Mouse (Mus musculus): ENCODE measurements around the gene Dchs1. TPM values are rescaled to one million over a fixed set of nuclear protein-coding genes. Genes with fewer than 3 reads are reported as not detected.
A peak's percentile ranks its signal among the peaks of the same experiment; 100 is the strongest.

The Dchs1 gene
- 22.8 and 25.5 TPM in 2 replicates for polyA plus RNA-seq (2014; fragmentation: Nextera tagmentation; extraction: Ambion mirVana)

- H3K27ac ChIP-seq (replicated peaks; ENCODE audit: low read depth, low read length) = peak within 1 kb of the TSS; percentile 76
- H3K36me3 ChIP-seq (ENCODE audit: control insufficient read depth, insufficient read depth, low read length) = no peaks in the 10 kb centered on the region; the same call in 1 of the 2 replicates
- peak within 1 kb of the TSS; percentile 93 for H3K9ac ChIP-seq (ENCODE audit: low read length)
- H3K4me2 ChIP-seq (ENCODE audit: low read depth, severe bottlenecking) = peak within 1 kb of the TSS; percentile 70
- no peaks in the 10 kb centered on the region for H3K9me3 ChIP-seq (ENCODE audit: control insufficient read depth, low read length)
- DNase-seq (ENCODE audit: low spot score) = peak; percentile 72
- H3K4me1 ChIP-seq (ENCODE audit: control insufficient read depth, insufficient read depth, low read length) = peaks cover 20% of the 10 kb centered on the region
- under 1% methylated on average over 59 of the region's 97 CpGs for WGBS
- ATAC-seq (ENCODE audit: insufficient number of reproducible peaks, low FRiP score, low TSS enrichment, low read depth) = peak; percentile 74
- H3K27me3 ChIP-seq (ENCODE audit: control insufficient read depth, insufficient read depth, low read length) = no peaks in the 10 kb centered on the region
- peak within 1 kb of the TSS; percentile 76 for H3K4me3 ChIP-seq (ENCODE audit: low read depth, low read length)
These were observed at the start of gene Dchs1 for GRCm38 (mm10) chr7:105787285-105788140. Dchs1 (minus strand) TSS chr7:105787654.

DNA sequence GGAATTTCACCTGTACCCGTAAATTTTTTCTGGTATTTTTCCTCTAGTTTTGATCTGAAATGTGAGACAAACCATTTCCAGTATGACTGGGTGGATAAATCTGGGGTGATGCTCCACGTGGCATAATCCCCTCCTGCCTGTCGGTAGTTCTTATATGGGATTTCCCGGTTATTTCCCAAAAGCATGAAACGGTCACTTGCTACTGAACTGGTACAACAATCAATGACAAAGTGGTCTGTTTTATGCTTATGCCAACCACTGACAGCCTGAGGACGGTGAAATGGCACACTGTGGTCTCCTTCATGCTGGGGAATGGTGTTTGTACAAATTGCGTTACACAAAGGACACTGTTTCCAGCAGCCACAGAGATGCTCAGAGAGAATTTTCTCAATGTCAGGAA, 36.8 kb upstream of the Dchs1 start:
- no peak for ATAC-seq (ENCODE audit: insufficient number of reproducible peaks, low FRiP score, low TSS enrichment, low read depth)
- Histone ChIP-seq H3K4me1 (ENCODE audit: control insufficient read depth, insufficient read depth, low read length) (no peaks in the 10 kb centered on the region), H3K4me2 (ENCODE audit: low read depth, severe bottlenecking) (no peak overlapping the region), H3K9ac (ENCODE audit: low read length) (no peak overlapping the region), H3K9me3 (ENCODE audit: control insufficient read depth, low read length) (no peaks in the 10 kb centered on the region), H3K27me3 (ENCODE audit: control insufficient read depth, insufficient read depth, low read length) (no peaks in the 10 kb centered on the region), H3K36me3 (ENCODE audit: control insufficient read depth, insufficient read depth, low read length) (no peaks in the 10 kb centered on the region), H3K4me3 (ENCODE audit: low read depth, low read length) (no peak overlapping the region), H3K27ac (replicated peaks; ENCODE audit: low read depth, low read length) (no peak overlapping the region)
- WGBS = 81% methylated on average over 7 of the region's 7 CpGs
- DNase-seq (ENCODE audit: low spot score) = no peak

DNA sequence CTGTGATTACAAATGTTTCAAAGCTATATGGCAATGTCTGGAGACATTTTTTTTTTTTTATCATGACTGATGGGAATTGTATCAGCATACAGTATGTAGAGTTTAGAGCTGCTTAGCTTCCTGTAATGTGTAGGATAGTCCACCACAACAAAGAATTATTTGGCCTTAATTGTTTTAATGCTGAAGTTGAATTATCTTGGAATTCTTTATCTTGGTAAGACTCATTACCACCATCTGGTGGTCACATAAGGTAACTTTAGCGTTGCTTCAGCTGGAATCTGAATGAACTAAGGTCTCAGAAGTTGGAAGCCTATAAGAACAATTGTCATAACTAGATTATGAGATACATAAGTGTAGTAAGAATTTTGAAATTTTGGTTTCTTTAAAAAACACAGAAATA, 31.0 kb upstream of the Dchs1 start:
- WGBS = 6% methylated on average over 1 of the region's 1 CpGs
- no peak overlapping the region for H3K4me3 ChIP-seq (ENCODE audit: low read depth, low read length)
- no peak for DNase-seq (ENCODE audit: low spot score)
- H3K4me2 ChIP-seq (ENCODE audit: low read depth, severe bottlenecking) = no peak overlapping the region
- no peak overlapping the region for H3K27ac ChIP-seq (replicated peaks; ENCODE audit: low read depth, low read length)
- no peak for ATAC-seq (ENCODE audit: insufficient number of reproducible peaks, low FRiP score, low TSS enrichment, low read depth)
- H3K36me3 ChIP-seq (ENCODE audit: control insufficient read depth, insufficient read depth, low read length) = no peaks in the 10 kb centered on the region
- no peak overlapping the region for H3K9ac ChIP-seq (ENCODE audit: low read length)
- no peaks in the 10 kb centered on the region for H3K4me1 ChIP-seq (ENCODE audit: control insufficient read depth, insufficient read depth, low read length)
- no peaks in the 10 kb centered on the region for H3K27me3 ChIP-seq (ENCODE audit: control insufficient read depth, insufficient read depth, low read length)
- no peaks in the 10 kb centered on the region for H3K9me3 ChIP-seq (ENCODE audit: control insufficient read depth, low read length)

GRCm38 (mm10) chr7:105816736-105817135, 29.3 kb upstream of the Dchs1 start:
- H3K36me3 ChIP-seq (ENCODE audit: control insufficient read depth, insufficient read depth, low read length) = no peaks in the 10 kb centered on the region
- no peaks in the 10 kb centered on the region for H3K27me3 ChIP-seq (ENCODE audit: control insufficient read depth, insufficient read depth, low read length)
- no peak overlapping the region for H3K9ac ChIP-seq (ENCODE audit: low read length)
- H3K9me3 ChIP-seq (ENCODE audit: control insufficient read depth, low read length) = no peaks in the 10 kb centered on the region
- H3K27ac ChIP-seq (replicated peaks; ENCODE audit: low read depth, low read length) = no peak overlapping the region
- no peaks in the 10 kb centered on the region for H3K4me1 ChIP-seq (ENCODE audit: control insufficient read depth, insufficient read depth, low read length)
- DNase-seq (ENCODE audit: low spot score) = no peak
- ATAC-seq (ENCODE audit: insufficient number of reproducible peaks, low FRiP score, low TSS enrichment, low read depth) = no peak
- no peak overlapping the region for H3K4me2 ChIP-seq (ENCODE audit: low read depth, severe bottlenecking)
- no peak overlapping the region for H3K4me3 ChIP-seq (ENCODE audit: low read depth, low read length)

GRCm38 (mm10) chr7:105813326-105813725, 25.9 kb upstream of the Dchs1 start:
- WGBS = 85% methylated on average over 3 of the region's 3 CpGs
- no peak overlapping the region for H3K4me3 ChIP-seq (ENCODE audit: low read depth, low read length)
- DNase-seq (ENCODE audit: low spot score) (no peak), ATAC-seq (ENCODE audit: insufficient number of reproducible peaks, low FRiP score, low TSS enrichment, low read depth) (no peak)
- peaks cover 5% of the 10 kb centered on the region; the same call in 1 of the 2 replicates for H3K4me1 ChIP-seq (ENCODE audit: control insufficient read depth, insufficient read depth, low read length)
- H3K9me3 ChIP-seq (ENCODE audit: control insufficient read depth, low read length) = no peaks in the 10 kb centered on the region
- H3K27ac ChIP-seq (replicated peaks; ENCODE audit: low read depth, low read length) = no peak overlapping the region
- no peak overlapping the region for H3K4me2 ChIP-seq (ENCODE audit: low read depth, severe bottlenecking)
- H3K27me3 ChIP-seq (ENCODE audit: control insufficient read depth, insufficient read depth, low read length) = no peaks in the 10 kb centered on the region
- H3K36me3 ChIP-seq (ENCODE audit: control insufficient read depth, insufficient read depth, low read length) = peaks cover 6% of the 10 kb centered on the region
- no peak overlapping the region for H3K9ac ChIP-seq (ENCODE audit: low read length)

DNA sequence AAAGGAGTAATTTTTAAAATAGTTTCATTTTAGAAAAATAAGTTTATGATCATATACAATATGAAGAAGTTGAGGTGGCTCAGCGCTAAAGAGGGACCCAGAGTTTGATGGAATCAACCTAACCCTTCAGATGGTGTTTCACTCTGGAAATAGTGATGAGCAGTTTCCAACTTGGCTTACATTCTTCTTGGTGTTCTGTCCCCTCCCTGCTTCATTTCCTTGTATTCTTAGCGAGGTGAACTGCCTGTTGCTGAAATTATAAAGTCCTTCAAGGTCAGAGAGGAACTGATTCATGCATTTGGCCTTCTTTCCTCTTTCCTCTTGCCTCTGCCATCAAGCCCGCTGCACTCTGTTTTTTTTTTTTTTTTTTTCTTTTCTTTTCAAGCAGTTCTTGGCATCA, 25.1 kb upstream of the Dchs1 start:
- Histone ChIP-seq H3K27me3 (ENCODE audit: control insufficient read depth, insufficient read depth, low read length) (no peaks in the 10 kb centered on the region), H3K4me2 (ENCODE audit: low read depth, severe bottlenecking) (no peak overlapping the region), H3K36me3 (ENCODE audit: control insufficient read depth, insufficient read depth, low read length) (peaks cover 6% of the 10 kb centered on the region), H3K4me3 (ENCODE audit: low read depth, low read length) (no peak overlapping the region), H3K4me1 (ENCODE audit: control insufficient read depth, insufficient read depth, low read length) (peaks cover 5% of the 10 kb centered on the region; the same call in 1 of the 2 replicates), H3K9ac (ENCODE audit: low read length) (no peak overlapping the region), H3K9me3 (ENCODE audit: control insufficient read depth, low read length) (no peaks in the 10 kb centered on the region), H3K27ac (replicated peaks; ENCODE audit: low read depth, low read length) (no peak overlapping the region)
- 87% methylated on average over 3 of the region's 3 CpGs for WGBS
- DNase-seq (ENCODE audit: low spot score) (no peak), ATAC-seq (ENCODE audit: insufficient number of reproducible peaks, low FRiP score, low TSS enrichment, low read depth) (no peak)

GRCm38 (mm10) chr7:105811516-105811915, 24.1 kb upstream of the Dchs1 start:
- H3K9me3 ChIP-seq (ENCODE audit: control insufficient read depth, low read length) = no peaks in the 10 kb centered on the region
- H3K4me3 ChIP-seq (ENCODE audit: low read depth, low read length) = no peak overlapping the region
- H3K27ac ChIP-seq (replicated peaks; ENCODE audit: low read depth, low read length) = no peak overlapping the region
- DNase-seq (ENCODE audit: low spot score) = no peak
- ATAC-seq (ENCODE audit: insufficient number of reproducible peaks, low FRiP score, low TSS enrichment, low read depth) = no peak
- H3K4me1 ChIP-seq (ENCODE audit: control insufficient read depth, insufficient read depth, low read length) = peaks cover 5% of the 10 kb centered on the region; the same call in 1 of the 2 replicates
- peaks cover 6% of the 10 kb centered on the region for H3K36me3 ChIP-seq (ENCODE audit: control insufficient read depth, insufficient read depth, low read length)
- H3K9ac ChIP-seq (ENCODE audit: low read length) = no peak overlapping the region; the same call in 1 of the 2 replicates
- no peaks in the 10 kb centered on the region for H3K27me3 ChIP-seq (ENCODE audit: control insufficient read depth, insufficient read depth, low read length)
- H3K4me2 ChIP-seq (ENCODE audit: low read depth, severe bottlenecking) = no peak overlapping the region

GRCm38 (mm10) chr7:105810877-105811489, 23.5 kb upstream of the Dchs1 start, which contains the start of gene Mrpl17:
Mrpl17 (minus strand) TSS chr7:105811099.
- Histone ChIP-seq H3K4me1 (ENCODE audit: control insufficient read depth, insufficient read depth, low read length) (peaks cover 5% of the 10 kb centered on the region; the same call in 1 of the 2 replicates), H3K36me3 (ENCODE audit: control insufficient read depth, insufficient read depth, low read length) (peaks cover 6% of the 10 kb centered on the region), H3K4me3 (ENCODE audit: low read depth, low read length) (peak within 1 kb of the TSS; percentile 84), H3K9ac (ENCODE audit: low read length) (peak within 1 kb of the TSS; percentile 93), H3K27ac (replicated peaks; ENCODE audit: low read depth, low read length) (peak within 1 kb of the TSS; percentile 76), H3K4me2 (ENCODE audit: low read depth, severe bottlenecking) (peak within 1 kb of the TSS; percentile 71), H3K9me3 (ENCODE audit: control insufficient read depth, low read length) (no peaks in the 10 kb centered on the region), H3K27me3 (ENCODE audit: control insufficient read depth, insufficient read depth, low read length) (no peaks in the 10 kb centered on the region)
- ATAC-seq (ENCODE audit: insufficient number of reproducible peaks, low FRiP score, low TSS enrichment, low read depth) = peak; percentile 99
- WGBS = under 1% methylated on average over 50 of the region's 52 CpGs
- DNase-seq (ENCODE audit: low spot score) = peak; percentile 100
